Mouse (Mus musculus) liver, embryonic 12.5 days (tissue): ENCODE measurements around the gene Mgrn1. TPM values are rescaled to one million over a fixed set of nuclear protein-coding genes. Genes with fewer than 3 reads are reported as not detected.
A peak's percentile ranks its signal among the peaks of the same experiment; 100 is the strongest.

ENCODE experiments used
- ATAC-seq: fragments of 200-750 bp; cut with Nextera tagmentation; 2 replicates; pipeline ENCODE4 v1.8.0; 2017; ENCODE audit warnings: moderate number of reproducible peaks, mild to moderate bottlenecking, moderate library complexity
- H3K27ac ChIP-seq: fragments of 300-500 bp; sonication (generic); 2 replicates; pipeline ENCODE4 v1.5.1; 2016; ENCODE audit warnings: mild to moderate bottlenecking
- H3K27me3 ChIP-seq: fragments of 300-500 bp; sonication (generic); replicated peaks from 2 replicates; pipeline ENCODE4 v1.6.1; 2016; ENCODE audit warnings: mild to moderate bottlenecking, moderate library complexity
- H3K36me3 ChIP-seq: fragments of 300-500 bp; sonication (generic); 2 replicates; pipeline ENCODE4 v1.6.1; 2016; ENCODE audit warnings: mild to moderate bottlenecking, moderate library complexity
- H3K4me1 ChIP-seq: fragments of 300-500 bp; sonication (generic); 2 replicates; pipeline ENCODE4 v1.6.1; 2016
- H3K4me2 ChIP-seq: fragments of 300-500 bp; sonication (generic); 2 replicates; pipeline ENCODE4 v1.6.1; 2016; ENCODE audit warnings: mild to moderate bottlenecking, moderate library complexity
- H3K4me3 ChIP-seq: fragments of 300-500 bp; sonication (generic); 2 replicates; pipeline ENCODE4 v1.5.1; 2016; ENCODE audit warnings: mild to moderate bottlenecking, moderate library complexity
- H3K9ac ChIP-seq: fragments of 300-500 bp; sonication (generic); 2 replicates; pipeline ENCODE4 v1.6.1; 2016; ENCODE audit warnings: mild to moderate bottlenecking, moderate library complexity
- H3K9me3 ChIP-seq: fragments of 300-500 bp; sonication (generic); replicated peaks from 2 replicates; pipeline ENCODE4 v1.6.1; 2016; ENCODE audit warnings: mild to moderate bottlenecking, moderate library complexity
- WGBS: fragments of 180-500 bp; shearing (Covaris S2); methylation state at CpG from one replicate; pipeline ENCODE4 v1.1.7; 2016; ENCODE audit not compliant: insufficient replicate concordance; 5-methylcytosine and 5-hydroxymethylcytosine counted together
- polyA plus RNA-seq: library from polyadenylated mRNA; unstranded; fragments of >200 nt; fragmentation: Nextera tagmentation; extraction: Ambion mirVana; gene quantifications from 2 replicates; pipeline ENCODE4 v1.2.1, GENCODE M21; 2016

The Mgrn1 gene
- polyA plus RNA-seq, 1 experiment from 2014 or later = 29.8 TPM

DNA sequence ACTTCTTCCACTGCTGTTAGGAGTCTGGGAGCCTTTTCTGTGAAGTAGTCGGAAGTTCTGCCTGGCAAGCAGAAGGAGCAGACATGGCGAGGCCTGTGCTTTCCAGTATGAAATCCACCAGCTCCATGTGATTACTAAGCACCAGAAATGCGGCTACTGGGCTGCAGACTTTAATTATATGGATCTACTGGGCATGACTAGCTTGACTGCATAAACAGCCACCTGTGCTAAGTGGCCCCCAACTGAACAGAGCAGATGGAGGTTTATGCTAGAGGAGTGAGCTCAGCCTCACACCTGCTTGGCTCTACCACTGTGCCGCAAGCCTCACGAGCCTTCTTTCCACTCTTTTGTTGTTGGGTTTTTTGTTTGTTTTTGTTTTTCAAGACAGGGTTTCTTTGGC, 88.5 kb downstream of the Mgrn1 start:
- Histone ChIP-seq H3K4me1 (peaks cover 15% of the 10 kb centered on the region; the same call in 1 of the 2 replicates), H3K9me3 (no peaks in the 10 kb centered on the region), H3K36me3 (no peaks in the 10 kb centered on the region), H3K27me3 (peaks cover 14% of the 10 kb centered on the region; the same call in 1 of the 2 replicates), H3K4me2 (no peak overlapping the region), H3K9ac (no peak overlapping the region), H3K27ac (no peak overlapping the region), H3K4me3 (no peak overlapping the region)
- 74% methylated on average over 5 of the region's 5 CpGs for WGBS
- ATAC-seq = no peak

DNA sequence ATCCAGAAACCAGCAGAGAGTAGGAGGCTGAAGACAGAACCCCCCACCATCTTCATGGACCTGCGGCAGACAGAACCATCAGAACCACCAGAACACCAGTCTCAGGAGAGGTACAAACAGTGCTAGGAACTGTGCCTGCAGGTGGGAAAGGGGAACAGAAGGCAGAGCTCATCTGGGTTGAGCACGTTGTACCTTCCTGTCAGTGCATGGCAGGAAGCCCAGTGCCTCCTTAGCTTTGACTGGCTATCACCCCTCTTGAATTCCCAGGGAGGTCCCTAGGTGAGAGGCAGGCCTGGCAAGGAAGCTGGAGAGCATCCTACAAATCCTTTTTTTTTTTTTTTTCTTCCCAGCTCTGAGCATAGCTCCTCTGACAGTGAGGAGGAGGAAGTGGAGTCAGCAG, 90.1 kb downstream of the Mgrn1 start:
- Histone ChIP-seq H3K4me3 (no peak overlapping the region), H3K36me3 (no peaks in the 10 kb centered on the region), H3K27ac (no peak overlapping the region), H3K4me2 (no peak overlapping the region), H3K9me3 (no peaks in the 10 kb centered on the region), H3K9ac (no peak overlapping the region), H3K4me1 (peaks cover 15% of the 10 kb centered on the region; the same call in 1 of the 2 replicates), H3K27me3 (peaks cover 14% of the 10 kb centered on the region; the same call in 1 of the 2 replicates)
- 47% methylated on average over 2 of the region's 2 CpGs for WGBS
- no peak for ATAC-seq

GRCm38 (mm10) chr16:4978275-4979051, 92.4 kb downstream of the Mgrn1 start:
- Histone ChIP-seq H3K9ac (no peak overlapping the region), H3K4me1 (peaks cover 9% of the 10 kb centered on the region; the same call in 1 of the 2 replicates), H3K4me2 (no peak overlapping the region), H3K4me3 (no peak overlapping the region), H3K9me3 (no peaks in the 10 kb centered on the region), H3K27ac (no peak overlapping the region), H3K27me3 (peaks cover 14% of the 10 kb centered on the region; the same call in 1 of the 2 replicates), H3K36me3 (no peaks in the 10 kb centered on the region)
- 45% methylated on average over 5 of the region's 5 CpGs for WGBS
- no peak for ATAC-seq

DNA sequence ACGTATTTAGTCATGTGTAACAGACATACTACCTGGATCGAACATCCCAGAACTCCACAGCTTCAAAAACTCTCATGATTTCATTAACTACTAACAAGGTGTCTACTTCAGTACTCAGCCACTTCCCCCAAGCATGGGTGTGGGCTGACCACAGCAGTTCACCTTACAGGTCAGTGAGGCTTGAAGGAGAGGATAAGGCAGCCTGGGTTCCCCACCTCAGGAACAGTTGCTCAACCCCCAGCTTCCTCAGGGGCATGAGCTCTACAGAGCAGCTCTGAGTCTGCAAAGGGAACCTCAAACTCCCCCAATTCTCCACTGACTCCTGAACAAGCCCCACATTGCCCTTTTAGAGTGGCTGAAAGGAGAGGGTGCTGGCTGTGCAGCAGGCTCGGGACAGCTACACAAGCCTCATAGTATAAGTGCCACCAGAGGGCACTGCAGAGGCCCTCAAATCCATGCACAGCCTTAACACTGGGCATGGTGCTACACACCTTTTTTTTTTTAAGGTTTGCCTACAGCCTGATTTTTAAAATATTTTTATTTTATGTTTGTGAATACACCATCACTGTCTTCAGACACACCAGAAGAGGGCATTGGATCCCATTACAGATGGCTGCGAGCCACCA, 93.8 kb downstream of the Mgrn1 start:
- Histone ChIP-seq H3K36me3 (no peaks in the 10 kb centered on the region), H3K27me3 (peaks cover 14% of the 10 kb centered on the region; the same call in 1 of the 2 replicates), H3K9ac (no peak overlapping the region), H3K4me1 (peaks cover 9% of the 10 kb centered on the region; the same call in 1 of the 2 replicates), H3K27ac (no peak overlapping the region), H3K4me3 (no peak overlapping the region), H3K9me3 (no peaks in the 10 kb centered on the region), H3K4me2 (no peak overlapping the region)
- ATAC-seq = peak; percentile 57; the same call in 1 of the 2 replicates
- 52% methylated on average over 4 of the region's 4 CpGs for WGBS

- Histone ChIP-seq H3K4me2 (no peak overlapping the region), H3K27ac (no peak overlapping the region), H3K9me3 (no peaks in the 10 kb centered on the region), H3K4me1 (no peaks in the 10 kb centered on the region), H3K36me3 (no peaks in the 10 kb centered on the region), H3K9ac (no peak overlapping the region), H3K4me3 (no peak overlapping the region), H3K27me3 (no peaks in the 10 kb centered on the region)
- WGBS = 80% methylated on average over 12 of the region's 12 CpGs
- no peak for ATAC-seq
Measured at GRCm38 (mm10) chr16:4984717-4985116, 98.7 kb downstream of the Mgrn1 start.

Other genes with a start within 250 kb of the Mgrn1 start
- gene Vasn, start 246.3 kb upstream of the Mgrn1 start, polyA plus RNA-seq = 4.7 and 5.0 TPM in 2 replicates
- gene Dnaja3, start 246.3 kb upstream of the Mgrn1 start, polyA plus RNA-seq = 69.2 and 74.2 TPM in 2 replicates
- 11.3 and 11.9 TPM in 2 replicates for gene Coro7, start 206.5 kb upstream of the Mgrn1 start, polyA plus RNA-seq
- 50.0 and 53.0 TPM in 2 replicates for gene Nmral1, start 166.9 kb upstream of the Mgrn1 start, polyA plus RNA-seq
- gene Hmox2, start 159.9 kb upstream of the Mgrn1 start, polyA plus RNA-seq = 40.9 and 42.5 TPM in 2 replicates
- 24.9 and 25.7 TPM in 2 replicates for gene Cdip1, start 96.0 kb upstream of the Mgrn1 start, polyA plus RNA-seq
- 0.13 and 0.16 TPM in 2 replicates for gene 4930562C15Rik, start 50.8 kb upstream of the Mgrn1 start, polyA plus RNA-seq
- gene Ubald1, start 5.9 kb upstream of the Mgrn1 start, polyA plus RNA-seq = 14.7 and 16.8 TPM in 2 replicates
- gene Nudt16l1, start 52.5 kb downstream of the Mgrn1 start, polyA plus RNA-seq = 61.2 and 62.7 TPM in 2 replicates
- gene Anks3, start 78.0 kb downstream of the Mgrn1 start, polyA plus RNA-seq = 16.8 and 19.7 TPM in 2 replicates
- 0.11 TPM in 1 of 2 replicates, not detected in the other for gene Sept12, start 111.6 kb downstream of the Mgrn1 start, polyA plus RNA-seq
- gene Smim22, start 121.0 kb downstream of the Mgrn1 start, polyA plus RNA-seq = 5.7 and 6.9 TPM in 2 replicates
- 42.3 and 43.2 TPM in 2 replicates for gene Rogdi, start 127.3 kb downstream of the Mgrn1 start, polyA plus RNA-seq
- gene Glyr1, start 163.6 kb downstream of the Mgrn1 start, polyA plus RNA-seq = 67.7 and 69.6 TPM in 2 replicates
- gene Ubn1, start 163.8 kb downstream of the Mgrn1 start, polyA plus RNA-seq = 13.8 and 15.2 TPM in 2 replicates
- 0.32 and 0.35 TPM in 2 replicates for gene Ppl, start 246.2 kb downstream of the Mgrn1 start, polyA plus RNA-seq